Mouse (Mus musculus) embryo, embryonic 10.5 days (tissue): ENCODE measurements around the gene Rab11fip4.
A peak's percentile ranks its signal among the peaks of the same experiment; 100 is the strongest.

Experiments
- DNase-seq: peaks from one replicate; pipeline ENCODE4 v3.0.0-alpha.2; 2015; ENCODE audit warnings: low spot score

The Rab11fip4 gene

DNA sequence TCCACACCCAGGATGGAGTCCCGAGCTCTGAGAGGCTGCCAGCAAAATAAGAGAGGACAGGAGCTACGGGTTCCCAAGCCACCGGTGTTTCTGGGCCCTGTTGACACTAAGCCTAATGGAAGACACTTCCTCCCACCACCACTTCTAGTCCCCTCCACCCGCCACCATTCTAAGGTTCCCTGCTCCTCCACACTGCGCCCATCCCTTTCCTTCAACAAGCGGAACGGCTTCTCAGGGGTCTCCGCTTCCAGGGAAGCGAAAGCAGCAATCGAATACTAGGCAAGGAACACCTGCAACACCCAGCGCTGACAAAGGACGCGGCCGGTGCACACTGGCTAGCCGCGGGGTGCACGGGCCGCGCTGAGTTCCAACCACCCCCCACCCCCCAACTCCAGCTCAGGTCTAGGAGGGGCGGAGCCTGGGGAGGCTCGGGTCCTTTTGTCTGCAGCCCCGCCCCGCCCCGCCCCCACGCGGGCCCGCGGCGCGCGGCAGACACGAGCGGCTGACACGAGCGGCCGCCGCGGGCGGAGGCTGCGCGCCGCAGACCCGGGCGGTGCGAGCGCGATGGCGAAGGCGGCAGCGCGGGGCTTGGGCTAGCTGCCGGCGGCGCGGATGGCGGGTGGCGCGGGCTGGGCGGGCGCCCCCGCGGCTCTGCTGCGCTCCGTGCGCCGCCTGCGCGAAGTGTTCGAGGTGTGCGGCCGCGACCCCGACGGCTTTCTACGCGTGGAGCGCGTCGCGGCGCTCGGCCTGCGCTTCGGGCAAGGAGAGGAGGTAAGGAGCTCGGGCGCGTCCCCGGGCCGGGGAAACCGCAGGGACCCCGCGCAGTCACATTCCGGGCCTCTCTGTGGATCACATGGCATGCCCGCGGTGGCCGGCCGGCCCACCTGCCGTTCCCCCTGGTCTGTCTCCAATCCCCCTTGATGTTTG lies at the start of gene Rab11fip4:
Gene Rab11fip4 (plus strand): TSS at position 549 of the 927 bp plus-strand sequence.
- peak; percentile 64 for DNase-seq

DNA sequence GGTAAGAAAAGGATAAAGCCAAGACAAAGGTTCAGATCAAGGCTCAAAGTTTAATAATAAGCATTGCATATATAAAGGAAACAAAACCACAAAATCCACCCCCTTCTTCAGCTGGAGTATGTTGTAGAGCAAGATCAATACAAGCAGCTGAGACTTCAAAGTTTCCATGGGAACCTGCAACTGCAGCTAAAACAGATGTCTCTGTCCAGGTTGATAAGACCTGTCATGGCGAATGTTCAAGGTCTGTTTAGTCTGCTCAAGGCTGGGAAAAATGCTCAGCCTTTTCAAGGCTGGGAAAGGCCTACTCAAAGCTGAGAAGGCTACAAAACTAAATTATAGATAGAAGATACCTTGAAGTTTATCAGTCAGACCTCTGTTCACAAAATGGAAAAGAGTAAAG lies 38.4 kb upstream of the Rab11fip4 start:
- DNase-seq, result no peak

DNA sequence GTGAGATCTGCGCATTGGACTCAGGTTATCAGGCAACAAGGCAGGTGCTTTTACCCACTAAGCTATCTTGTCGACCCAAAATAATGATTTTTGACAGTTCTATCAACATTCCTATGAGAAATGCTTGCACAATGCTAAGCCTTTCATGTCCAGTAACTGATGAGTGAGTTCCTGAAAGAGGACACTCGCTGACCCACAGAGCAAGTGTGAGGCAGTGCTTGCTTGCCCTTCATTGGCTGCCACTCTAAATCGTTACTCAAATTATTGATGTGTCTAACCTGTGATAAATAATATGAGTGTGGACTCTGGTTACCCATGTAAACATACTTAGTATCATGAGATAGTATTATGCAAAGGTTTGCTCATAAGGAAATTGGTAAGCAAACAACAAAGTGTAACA lies 30.5 kb upstream of the Rab11fip4 start:
- no peak for DNase-seq

GRCm38 (mm10) chr11:79563493-79563892 lies 27.5 kb upstream of the Rab11fip4 start:
- no peak for DNase-seq

GRCm38 (mm10) chr11:79566947-79567346 lies 24.1 kb upstream of the Rab11fip4 start:
- DNase-seq, result no peak

DNA sequence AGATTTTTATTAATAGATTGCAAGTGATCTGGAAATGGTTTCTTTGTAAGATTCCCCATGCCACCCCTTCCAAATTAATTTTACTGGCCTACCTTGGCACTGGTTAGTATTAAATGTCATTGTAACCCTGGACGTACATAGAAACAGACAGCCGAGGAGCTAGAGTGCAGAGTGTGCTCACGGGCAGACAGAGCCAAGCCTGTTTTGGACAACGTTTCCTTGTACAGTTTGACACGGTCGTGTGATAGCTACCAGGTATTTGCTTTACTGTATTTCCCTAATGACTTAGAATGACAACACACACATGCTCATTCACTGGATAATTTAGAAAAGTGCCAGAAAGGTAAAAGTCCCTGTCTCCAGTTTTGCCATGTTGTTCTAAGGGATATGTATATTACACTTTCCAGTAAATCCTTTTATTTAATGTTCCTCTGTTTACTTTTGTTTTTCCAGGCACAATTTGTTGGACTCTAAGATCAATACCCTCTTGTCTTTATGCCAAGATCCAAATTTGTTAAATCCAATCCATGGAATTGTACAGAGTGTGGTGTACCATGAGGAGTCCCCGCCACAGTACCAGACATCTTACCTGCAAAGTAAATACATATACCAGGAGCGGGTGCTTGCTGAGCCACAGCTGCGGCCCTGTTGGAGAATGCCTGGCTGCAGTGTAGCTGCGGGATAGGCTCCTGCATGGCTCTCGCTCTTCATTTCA lies 22.7 kb upstream of the Rab11fip4 start:
- DNase-seq, result no peak

DNA sequence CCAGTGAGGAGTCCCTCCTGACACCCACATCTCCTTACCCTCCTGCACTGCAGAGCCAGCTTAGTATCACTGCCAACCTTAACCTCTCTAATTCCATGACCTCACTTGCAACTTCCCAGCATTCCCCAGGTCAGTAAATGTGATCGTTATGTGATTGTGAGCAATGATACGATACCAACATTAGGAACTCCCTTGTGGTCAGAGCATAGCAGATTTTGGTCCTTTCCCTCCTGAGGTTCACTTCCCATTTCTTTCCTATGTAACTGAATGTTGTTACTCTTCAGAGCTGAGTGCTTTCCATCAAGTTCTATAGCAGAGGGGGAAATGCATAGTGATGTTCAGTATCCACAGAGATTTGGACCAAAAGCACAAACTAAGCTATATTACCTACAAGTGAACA lies 20.7 kb upstream of the Rab11fip4 start:
- DNase-seq, result no peak

DNA sequence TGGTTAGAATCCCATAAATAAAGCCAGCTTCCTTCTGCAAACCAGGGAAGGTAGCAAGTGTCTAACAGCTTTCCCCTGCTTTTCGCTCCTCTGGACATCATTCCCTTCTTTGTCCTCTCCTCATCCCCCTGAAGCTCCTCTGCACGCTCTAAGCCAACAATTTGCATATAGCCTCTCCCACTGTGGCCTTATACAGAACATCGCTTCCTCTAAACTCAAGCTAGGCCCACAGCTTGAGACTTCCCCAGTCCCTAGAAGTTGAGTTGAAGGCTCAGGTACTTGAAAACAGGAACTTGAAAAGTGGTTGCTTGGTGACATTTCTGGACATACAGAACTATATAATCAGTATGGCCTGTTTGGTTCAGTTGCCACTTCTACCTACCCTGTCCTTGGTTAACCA lies 17.2 kb upstream of the Rab11fip4 start:
- no peak for DNase-seq

- no peak for DNase-seq
Measured at GRCm38 (mm10) chr11:79575383-79576073, 15.5 kb upstream of the Rab11fip4 start.

DNA sequence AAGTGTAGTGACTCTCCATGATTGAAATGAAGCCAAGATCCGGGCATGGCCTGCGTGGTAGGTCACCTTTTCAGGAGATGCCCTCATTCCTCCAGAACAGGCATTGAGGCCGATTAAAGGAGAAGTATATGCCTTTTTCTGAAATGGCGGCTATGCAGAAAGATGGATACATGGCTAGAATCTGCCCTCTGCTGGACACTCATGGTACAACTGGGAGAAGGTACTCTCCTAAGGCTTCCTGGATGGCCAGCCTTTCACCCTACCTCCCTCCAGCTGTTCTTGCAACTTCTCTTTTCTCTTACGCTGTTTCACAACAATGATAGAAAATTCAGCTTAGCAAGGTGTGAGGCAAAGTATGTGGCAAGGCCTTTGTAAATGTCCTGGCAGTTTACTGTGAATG lies 13.3 kb upstream of the Rab11fip4 start:
- DNase-seq, result peak; percentile 84

GRCm38 (mm10) chr11:79580660-79581059 lies 10.4 kb upstream of the Rab11fip4 start:
- DNase-seq, result peak; percentile 28

GRCm38 (mm10) chr11:79581257-79581656 lies 9.8 kb upstream of the Rab11fip4 start:
- no peak for DNase-seq

DNA sequence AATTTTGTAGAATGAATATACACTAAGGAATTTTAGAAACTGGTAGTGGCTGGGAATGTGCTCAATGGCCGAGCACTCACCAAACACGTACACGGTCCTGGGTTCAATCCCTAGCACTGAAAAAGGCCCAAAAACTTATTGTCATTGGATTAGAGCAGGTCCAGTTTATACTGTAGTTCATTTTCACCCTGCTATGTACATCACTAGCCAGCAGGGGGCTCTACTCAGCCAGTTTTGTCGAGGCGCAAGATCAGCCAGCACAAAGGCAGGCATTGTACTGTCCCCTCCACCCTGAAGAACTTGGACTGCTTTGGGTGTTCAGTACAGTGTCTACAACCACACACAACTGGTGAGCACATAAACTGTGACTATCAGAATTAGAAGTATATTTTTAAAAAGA lies 6.8 kb upstream of the Rab11fip4 start:
- peak; percentile 89 for DNase-seq

GRCm38 (mm10) chr11:79589317-79590075 lies 1.5 kb upstream of the Rab11fip4 start:
- DNase-seq, result peak; percentile 64

GRCm38 (mm10) chr11:79591591-79591975 lies 571 bp downstream of the Rab11fip4 start:
- DNase-seq, result no peak

DNA sequence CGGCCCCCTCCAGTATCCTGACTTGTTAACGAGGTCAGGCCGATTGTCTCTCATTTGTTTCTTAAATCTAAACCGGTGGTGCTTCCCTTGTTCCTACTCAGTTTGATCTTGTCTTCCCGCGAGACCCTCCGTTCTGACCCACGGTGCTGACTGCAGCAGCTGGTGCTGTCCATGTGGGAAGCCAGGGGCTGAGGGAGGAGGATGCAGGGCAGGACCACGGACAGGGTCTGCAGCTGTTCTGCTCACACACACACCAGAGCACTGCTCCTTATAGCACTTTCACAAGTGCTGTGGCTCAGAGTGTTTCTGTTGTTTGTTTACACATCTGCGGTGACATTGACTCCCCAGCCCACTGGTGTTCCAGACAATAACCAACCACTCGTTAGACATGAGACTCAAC lies 2.5 kb downstream of the Rab11fip4 start:
- peak; percentile 66 for DNase-seq

DNA sequence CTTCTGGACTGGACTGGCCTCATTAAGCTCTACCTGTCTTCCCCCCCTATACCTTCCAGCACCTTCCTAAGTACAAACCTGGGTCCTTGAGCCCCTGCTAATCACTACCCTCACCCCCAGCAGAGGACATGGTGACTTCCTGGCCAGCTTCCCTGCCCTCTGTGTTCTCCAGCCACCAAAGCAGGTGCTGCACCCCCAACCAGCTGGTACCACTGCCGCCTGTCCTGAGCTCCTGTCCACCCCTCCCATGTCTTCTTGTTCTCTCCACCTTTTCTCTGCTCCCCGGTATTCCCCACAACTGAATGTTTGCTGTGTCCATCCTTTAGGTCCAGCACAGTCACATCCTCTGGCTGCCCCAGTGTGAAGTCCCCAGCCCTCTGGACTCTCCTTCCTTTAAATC lies 19.4 kb downstream of the Rab11fip4 start:
- DNase-seq, result no peak

DNA sequence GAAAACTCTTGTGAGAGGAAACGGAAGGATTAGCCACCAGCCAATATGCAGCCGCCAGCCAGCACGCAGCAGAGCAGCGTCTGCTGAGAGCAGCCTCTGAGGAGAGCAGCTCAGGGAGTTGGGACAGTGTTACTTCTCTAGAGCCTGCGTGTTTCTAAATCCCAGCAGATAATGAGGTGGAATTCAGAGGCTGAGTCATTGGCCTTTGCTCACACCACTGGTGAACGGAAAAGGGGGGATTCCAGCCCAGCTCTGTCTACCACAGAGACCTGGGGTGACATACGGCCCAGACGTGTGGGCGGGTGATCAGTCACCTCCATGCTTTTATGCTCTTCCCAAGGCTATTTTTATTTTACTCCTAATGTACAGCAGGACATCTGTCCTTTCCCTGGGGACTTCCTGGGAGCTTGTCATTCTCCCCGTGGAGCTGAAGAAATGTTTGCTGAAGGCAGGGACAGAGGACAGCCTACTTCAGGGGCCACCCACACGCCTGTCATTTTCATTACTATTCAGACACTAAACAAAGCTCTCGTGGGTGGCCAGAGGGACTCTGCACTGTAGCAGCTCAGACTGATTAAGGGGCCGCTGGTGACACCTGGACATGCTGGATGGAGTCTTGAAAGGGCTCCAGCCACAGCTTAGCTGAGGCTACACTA lies 20.1 kb downstream of the Rab11fip4 start:
- peak; percentile 45 for DNase-seq

DNA sequence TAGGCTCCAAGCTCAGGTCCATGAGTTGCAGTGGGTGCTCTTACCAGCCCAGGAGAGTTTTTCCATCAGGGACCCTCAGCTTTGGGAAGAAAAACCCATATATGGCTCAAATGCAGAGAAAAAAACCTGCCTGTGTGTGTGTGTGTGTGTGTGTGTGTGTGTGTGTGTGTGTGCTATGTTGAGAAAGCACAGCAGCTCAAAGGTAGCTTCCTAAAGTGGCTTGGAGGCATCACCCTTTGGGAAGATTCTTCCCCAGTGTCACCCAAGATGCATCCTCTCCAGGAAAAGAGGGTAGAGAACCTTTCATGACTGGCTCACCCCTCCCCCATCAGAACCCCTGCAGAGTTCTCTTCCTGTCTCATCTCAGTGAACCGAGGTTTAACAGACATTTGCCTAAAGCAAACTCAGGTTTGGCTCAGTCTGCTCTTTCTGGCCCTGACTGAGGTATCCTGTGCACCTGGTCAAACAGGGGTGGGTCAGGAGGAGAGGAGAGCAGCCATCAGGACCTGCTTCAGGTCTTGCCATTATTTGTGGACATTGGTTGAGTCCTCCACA lies 21.1 kb downstream of the Rab11fip4 start:
- DNase-seq, result no peak

DNA sequence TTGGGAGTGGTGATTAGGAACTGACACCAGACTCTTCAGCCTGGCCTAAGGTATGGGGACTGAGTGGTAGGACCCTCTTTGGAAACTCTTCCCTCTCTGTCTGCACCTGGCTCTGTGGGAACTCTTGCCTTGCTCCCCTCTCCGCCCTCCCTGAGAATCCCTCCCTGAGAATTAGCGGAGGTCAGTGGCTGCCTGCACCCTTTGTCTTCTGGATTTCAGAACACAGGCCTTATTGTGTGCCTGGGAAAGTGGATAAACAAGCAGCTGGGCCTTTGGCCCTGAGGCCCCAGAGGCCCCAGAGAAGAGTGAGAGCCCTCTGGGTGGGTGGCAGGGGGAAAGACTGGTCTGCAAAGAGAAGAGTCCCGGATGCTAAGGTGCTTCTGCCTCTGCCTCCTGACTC lies 22.1 kb downstream of the Rab11fip4 start:
- DNase-seq, result peak; percentile 64

DNA sequence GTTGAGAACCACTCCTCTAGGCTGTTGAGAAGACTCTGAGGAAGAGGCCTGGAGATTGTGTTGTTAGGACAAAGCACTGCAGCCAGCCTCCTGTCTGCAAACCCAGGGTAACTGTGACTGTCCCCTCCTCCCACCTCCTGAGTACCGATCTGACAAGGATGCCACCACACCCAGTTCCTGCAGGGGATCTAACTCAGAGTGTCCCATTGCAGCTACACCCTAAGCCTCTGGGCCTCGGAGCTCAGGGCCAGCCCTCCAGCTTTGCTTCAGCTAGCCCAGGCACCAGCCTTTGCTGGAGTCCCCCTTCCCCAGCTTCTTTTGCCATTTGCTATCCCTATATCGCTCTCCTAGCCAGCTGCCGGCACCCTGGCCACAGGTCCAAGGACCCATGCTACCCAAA lies 22.7 kb downstream of the Rab11fip4 start:
- DNase-seq, result no peak
